Mouse (Mus musculus): ENCODE measurements around the gene Gapdh. TPM values are rescaled to one million over a fixed set of nuclear protein-coding genes. Genes with fewer than 3 reads are reported as not detected.

Gapdh gene
- total RNA-seq, 2 experiments from 2014 or later = 5,945 to 6,079 TPM

DNA sequence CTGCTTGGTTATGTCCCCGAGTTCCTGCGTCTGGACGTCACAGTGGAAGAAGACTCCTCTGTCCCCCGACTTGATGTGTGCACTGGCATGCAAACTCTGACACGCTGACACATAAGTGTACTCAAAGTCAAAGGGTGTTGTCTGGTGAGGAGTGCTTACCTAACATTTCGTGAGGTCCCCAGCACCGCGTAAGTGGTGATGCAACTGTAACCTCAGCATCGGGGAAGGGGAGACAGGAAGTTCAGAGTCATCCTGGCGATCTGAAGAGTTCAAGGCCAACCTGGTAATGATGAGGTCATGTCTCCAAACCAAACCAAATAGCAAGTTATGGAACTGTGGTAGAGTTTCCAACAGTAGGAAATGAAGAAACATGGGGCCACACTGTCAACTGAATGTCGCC is 53.7 kb downstream of the Gapdh start:
- no peak for DNase-seq (ENCODE audit: low spot score in 2 of 2)

Small RNA genes within 50 kb of the gene (microRNA-seq; reads per million reads assigned to microRNA genes)
- gene Mir3098 = not detected

Other genes with a start within 250 kb of the Gapdh start
- 100 to 1,000 TPM; 395 to 409 TPM for gene Ptms, start 246.4 kb downstream of the Gapdh start, total RNA-seq (2021)
- gene Mlf2, start 235.1 kb downstream of the Gapdh start, total RNA-seq (2021) = 100 to 1,000 TPM; 236 to 238 TPM
- 10 to 100 TPM; 86.3 to 86.8 TPM for gene Cops7a, start 200.9 kb downstream of the Gapdh start, total RNA-seq (2021)
- gene Pianp, start 169.8 kb downstream of the Gapdh start, total RNA-seq (2021) = under 1 TPM; 0.56 to 0.67 TPM
- 10 to 100 TPM; 28.1 to 32.8 TPM for gene Zfp384, start 157.3 kb downstream of the Gapdh start, total RNA-seq (2021)
- gene Ing4, start 126.7 kb downstream of the Gapdh start, total RNA-seq (2021) = 10 to 100 TPM; 54.1 to 54.2 TPM
- 1 to 10 TPM; 3.9 to 4.6 TPM for gene Acrbp, start 116.8 kb downstream of the Gapdh start, total RNA-seq (2021)
- under 1 TPM; 0.20 to 0.31 TPM for gene Lpar5, start 98.5 kb downstream of the Gapdh start, total RNA-seq (2021)
- 100 to 1,000 TPM; 160 to 164 TPM for gene Chd4, start 70.5 kb downstream of the Gapdh start, total RNA-seq (2021)
- 10 to 100 TPM; 26.7 to 28.5 TPM for gene Nop2, start 34.6 kb downstream of the Gapdh start, total RNA-seq (2021)
- gene Iffo1, start 21.2 kb downstream of the Gapdh start, total RNA-seq (2021) = 100 to 1,000 TPM in 1 of 2 experiments, 10 to 100 TPM in 1; 90.6 to 108 TPM
- gene Ncapd2, start 25.2 kb upstream of the Gapdh start, total RNA-seq (2021) = 10 to 100 TPM; 66.1 to 68.8 TPM
- 100 to 1,000 TPM; 206 to 218 TPM for gene Mrpl51, start 25.3 kb upstream of the Gapdh start, total RNA-seq (2021)
- gene Vamp1, start 49.1 kb upstream of the Gapdh start, total RNA-seq (2021) = 1 to 10 TPM; 7.0 to 7.3 TPM
- gene Tapbpl, start 65.4 kb upstream of the Gapdh start, total RNA-seq (2021) = 1 to 10 TPM; 2.4 to 3.4 TPM
- gene Cd27, start 70.5 kb upstream of the Gapdh start, total RNA-seq (2021) = under 1 TPM; 0.44 to 0.71 TPM
- gene Tuba3a, start 119.6 kb upstream of the Gapdh start, total RNA-seq (2021) = not detected
- gene Ltbr, start 147.4 kb upstream of the Gapdh start, total RNA-seq (2021) = 10 to 100 TPM; 43.8 to 48.0 TPM
- gene Scnn1a, start 154.2 kb upstream of the Gapdh start, total RNA-seq (2021) = under 1 TPM; 0.39 to 0.86 TPM
- 10 to 100 TPM; 59.8 to 60.1 TPM for gene Tnfrsf1a, start 182.9 kb upstream of the Gapdh start, total RNA-seq (2021)
- under 1 TPM; 0.07 to 0.08 TPM for gene Plekhg6, start 214.3 kb upstream of the Gapdh start, total RNA-seq (2021)

All from gastrocnemius, postnatal 4 days (tissue).